Mouse (Mus musculus): ENCODE measurements around the gene Chic1.

DNA sequence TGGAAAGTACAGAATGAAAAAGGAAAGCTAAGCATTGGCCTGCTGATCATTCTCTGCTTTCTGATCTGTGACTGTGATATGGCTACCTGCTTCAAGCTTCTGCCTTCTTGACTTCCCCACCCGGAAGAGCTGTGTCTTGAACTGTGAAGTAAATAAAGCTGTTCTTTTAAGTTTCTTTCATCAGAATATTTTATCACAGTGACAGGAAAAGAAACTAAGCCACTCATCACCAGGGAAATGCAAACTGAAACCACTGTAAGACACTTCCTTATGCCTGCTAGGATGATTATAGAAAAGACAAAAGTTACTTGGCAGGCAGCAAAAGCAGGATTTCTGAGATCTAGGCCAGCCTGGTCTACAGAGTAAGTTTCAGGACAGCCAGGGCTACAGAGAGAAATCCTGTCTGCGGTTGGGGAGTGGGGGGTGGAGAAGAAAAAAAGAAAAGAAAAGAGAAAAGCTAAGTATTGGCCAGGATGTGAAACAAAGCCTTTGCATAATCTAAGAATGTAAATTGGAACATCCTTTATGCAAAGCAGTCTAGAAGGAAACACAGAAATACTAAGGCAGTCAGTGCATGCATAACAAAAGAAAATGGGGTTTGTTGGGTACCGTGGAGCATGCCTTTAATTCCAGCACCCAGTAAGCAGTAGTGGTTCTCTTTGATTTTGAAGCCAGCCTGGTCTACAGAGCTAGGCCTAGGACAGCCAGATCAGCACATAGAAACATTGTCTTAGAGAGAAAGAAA, 14.7 kb upstream of the Chic1 start:
- TF ChIP-seq CTCF (IDR thresholded peaks at IDR 0.05; ENCODE audit: extremely low read depth, insufficient read length, insufficient replicate concordance, low read depth, low read length) (no peak), POLR2A (IDR thresholded peaks at IDR 0.05; ENCODE audit: low read depth, low read length) (no peak)

Measured in small intestine, adult 2 months (tissue).